Mouse (Mus musculus): ENCODE results near the gene Zswim7. TPM values are rescaled to one million over a fixed set of nuclear protein-coding genes. Genes with fewer than 3 reads are reported as not detected.

Zswim7 gene
- polyA plus RNA-seq, 1 experiment from 2014 or later: 17.1 TPM

- no peak overlapping the region for H3K27ac ChIP-seq (replicated peaks)
- H3K36me3 ChIP-seq: no peaks in the 10 kb centered on the region
- ATAC-seq (ENCODE audit: extremely low read depth, insufficient number of reproducible peaks, low FRiP score, low TSS enrichment): no peak
- H3K27me3 ChIP-seq (replicated peaks): peaks cover 70% of the 10 kb centered on the region
- 59% methylated on average over 11 of the region's 11 CpGs for WGBS
- H3K9ac ChIP-seq: no peak overlapping the region
- no peak overlapping the region for H3K4me3 ChIP-seq
- peaks cover 18% of the 10 kb centered on the region for H3K4me1 ChIP-seq
- H3K9me3 ChIP-seq: no peaks in the 10 kb centered on the region
- H3K4me2 ChIP-seq: no peak overlapping the region
These were observed 30.1 kb downstream of the Zswim7 start for GRCm38 (mm10) chr11:62251047-62251446.

- H3K9me3 ChIP-seq: no peaks in the 10 kb centered on the region
- H3K4me1 ChIP-seq: peaks cover 18% of the 10 kb centered on the region
- peak overlapping the region; percentile 100 for H3K4me2 ChIP-seq
- no peak for ATAC-seq (ENCODE audit: extremely low read depth, insufficient number of reproducible peaks, low FRiP score, low TSS enrichment)
- no peaks in the 10 kb centered on the region for H3K36me3 ChIP-seq
- H3K9ac ChIP-seq: peak overlapping the region; percentile 76
- WGBS: 4% methylated on average over 35 of the region's 35 CpGs
- H3K27me3 ChIP-seq (replicated peaks): peaks cover 67% of the 10 kb centered on the region
- H3K4me3 ChIP-seq: peak overlapping the region; percentile 62
- H3K27ac ChIP-seq (replicated peaks): no peak overlapping the region
These were observed 31.7 kb downstream of the Zswim7 start for GRCm38 (mm10) chr11:62249266-62250037.

- peak; percentile 78 for ATAC-seq (ENCODE audit: extremely low read depth, insufficient number of reproducible peaks, low FRiP score, low TSS enrichment)
- peaks cover 60% of the 10 kb centered on the region for H3K27me3 ChIP-seq (replicated peaks)
- H3K4me2 ChIP-seq: peak within 1 kb of the TSS; percentile 100
- H3K9ac ChIP-seq: peak within 1 kb of the TSS; percentile 76
- H3K36me3 ChIP-seq: no peaks in the 10 kb centered on the region
- H3K9me3 ChIP-seq: no peaks in the 10 kb centered on the region
- peaks cover 18% of the 10 kb centered on the region for H3K4me1 ChIP-seq
- no peak within 1 kb of the TSS for H3K27ac ChIP-seq (replicated peaks)
- H3K4me3 ChIP-seq: peak within 1 kb of the TSS; percentile 62
- under 1% methylated on average over 69 of the region's 69 CpGs for WGBS
These were observed 32.6 kb downstream of the Zswim7 start, which contains the start of gene Adora2b for GRCm38 (mm10) chr11:62248401-62249244. Gene Adora2b, plus strand, starts transcription at chr11:62248984.

- Histone ChIP-seq H3K4me1 (peaks cover 18% of the 10 kb centered on the region), H3K36me3 (no peaks in the 10 kb centered on the region), H3K27me3 (replicated peaks) (peaks cover 53% of the 10 kb centered on the region), H3K9ac (peak overlapping the region; percentile 76), H3K27ac (replicated peaks) (no peak overlapping the region), H3K9me3 (no peaks in the 10 kb centered on the region), H3K4me3 (peak overlapping the region; percentile 62), H3K4me2 (peak overlapping the region; percentile 100)
- ATAC-seq (ENCODE audit: extremely low read depth, insufficient number of reproducible peaks, low FRiP score, low TSS enrichment): no peak
- 37% methylated on average over 18 of the region's 18 CpGs for WGBS
These were observed 33.3 kb downstream of the Zswim7 start for GRCm38 (mm10) chr11:62247759-62248400.

- 81% methylated on average over 4 of the region's 4 CpGs for WGBS
- Histone ChIP-seq H3K9me3 (no peaks in the 10 kb centered on the region), H3K4me1 (peaks cover 11% of the 10 kb centered on the region), H3K9ac (no peak overlapping the region), H3K4me2 (no peak overlapping the region), H3K36me3 (no peaks in the 10 kb centered on the region), H3K27ac (replicated peaks) (no peak overlapping the region), H3K4me3 (no peak overlapping the region), H3K27me3 (replicated peaks) (peaks cover 24% of the 10 kb centered on the region)
- ATAC-seq (ENCODE audit: extremely low read depth, insufficient number of reproducible peaks, low FRiP score, low TSS enrichment): no peak
These were observed 36.7 kb downstream of the Zswim7 start for GRCm38 (mm10) chr11:62244471-62244870.

GRCm38 (mm10) chr11:62243871-62244270 is 37.3 kb downstream of the Zswim7 start:
- WGBS: 83% methylated on average over 8 of the region's 8 CpGs
- Histone ChIP-seq H3K36me3 (no peaks in the 10 kb centered on the region), H3K9me3 (no peaks in the 10 kb centered on the region), H3K27me3 (replicated peaks) (peaks cover 18% of the 10 kb centered on the region), H3K4me3 (no peak overlapping the region), H3K4me2 (no peak overlapping the region), H3K27ac (replicated peaks) (no peak overlapping the region), H3K4me1 (peaks cover 6% of the 10 kb centered on the region; the same call in 1 of the 2 replicates), H3K9ac (no peak overlapping the region)
- no peak for ATAC-seq (ENCODE audit: extremely low read depth, insufficient number of reproducible peaks, low FRiP score, low TSS enrichment)

- no peak overlapping the region for H3K4me2 ChIP-seq
- H3K9ac ChIP-seq: no peak overlapping the region
- no peak for ATAC-seq (ENCODE audit: extremely low read depth, insufficient number of reproducible peaks, low FRiP score, low TSS enrichment)
- no peaks in the 10 kb centered on the region for H3K36me3 ChIP-seq
- no peaks in the 10 kb centered on the region for H3K9me3 ChIP-seq
- 57% methylated on average over 12 of the region's 12 CpGs for WGBS
- no peaks in the 10 kb centered on the region for H3K4me1 ChIP-seq
- H3K4me3 ChIP-seq: no peak overlapping the region
- no peak overlapping the region for H3K27ac ChIP-seq (replicated peaks)
- H3K27me3 ChIP-seq (replicated peaks): peaks cover 5% of the 10 kb centered on the region; the same call in 1 of the 2 replicates
These were observed 40.4 kb downstream of the Zswim7 start for GRCm38 (mm10) chr11:62240631-62241261.

- H3K27ac ChIP-seq (replicated peaks): peak overlapping the region; percentile 46
- no peak overlapping the region for H3K4me3 ChIP-seq
- no peak for ATAC-seq (ENCODE audit: extremely low read depth, insufficient number of reproducible peaks, low FRiP score, low TSS enrichment)
- 48% methylated on average over 4 of the region's 4 CpGs for WGBS
- H3K9me3 ChIP-seq: no peaks in the 10 kb centered on the region
- no peaks in the 10 kb centered on the region for H3K36me3 ChIP-seq
- H3K27me3 ChIP-seq (replicated peaks): no peaks in the 10 kb centered on the region
- no peak overlapping the region for H3K4me2 ChIP-seq
- no peak overlapping the region for H3K9ac ChIP-seq
- H3K4me1 ChIP-seq: peaks cover 38% of the 10 kb centered on the region
These were observed 56.4 kb downstream of the Zswim7 start for GRCm38 (mm10) chr11:62224797-62225196.

GRCm38 (mm10) chr11:62223962-62224361 is 57.2 kb downstream of the Zswim7 start:
- Histone ChIP-seq H3K9me3 (no peaks in the 10 kb centered on the region), H3K4me1 (peaks cover 38% of the 10 kb centered on the region), H3K4me3 (no peak overlapping the region), H3K4me2 (no peak overlapping the region), H3K36me3 (no peaks in the 10 kb centered on the region), H3K9ac (no peak overlapping the region), H3K27ac (replicated peaks) (no peak overlapping the region), H3K27me3 (replicated peaks) (no peaks in the 10 kb centered on the region)
- 82% methylated on average over 7 of the region's 7 CpGs for WGBS
- ATAC-seq (ENCODE audit: extremely low read depth, insufficient number of reproducible peaks, low FRiP score, low TSS enrichment): no peak

GRCm38 (mm10) chr11:62223416-62223815 is 57.8 kb downstream of the Zswim7 start:
- H3K27me3 ChIP-seq (replicated peaks): no peaks in the 10 kb centered on the region
- no peak overlapping the region for H3K27ac ChIP-seq (replicated peaks)
- no peaks in the 10 kb centered on the region for H3K36me3 ChIP-seq
- no peak overlapping the region for H3K4me3 ChIP-seq
- H3K9ac ChIP-seq: no peak overlapping the region
- no peak for ATAC-seq (ENCODE audit: extremely low read depth, insufficient number of reproducible peaks, low FRiP score, low TSS enrichment)
- no peaks in the 10 kb centered on the region for H3K9me3 ChIP-seq
- WGBS: 88% methylated on average over 5 of the region's 5 CpGs
- H3K4me1 ChIP-seq: peaks cover 38% of the 10 kb centered on the region
- no peak overlapping the region for H3K4me2 ChIP-seq
